Mouse (Mus musculus) liver, embryonic 16.5 days (tissue): ENCODE measurements at regions not wholly inside any gene's neighbourhood (a gene's known extent, or its start where the extent isn't known, plus 50 kb on each side); places are given as distances from the start of the nearest gene placed in this dataset.

ENCODE experiments used
- ATAC-seq: fragments of 200-750 bp; cut with Nextera tagmentation; 2 replicates; pipeline ENCODE4 v1.8.0; 2017; ENCODE audit warnings: low read depth, mild to moderate bottlenecking, moderate number of reproducible peaks, moderate library complexity
- H3K27ac ChIP-seq: fragments of 300-500 bp; sonication (generic); 2 replicates; pipeline ENCODE4 v1.5.1; 2014; ENCODE audit warnings: mild to moderate bottlenecking, low read length
- H3K27me3 ChIP-seq: fragments of 300-500 bp; sonication (generic); 2 replicates; pipeline ENCODE4 v1.6.1; 2014; ENCODE audit warnings: low read depth, low read length, mixed read lengths; ENCODE audit not compliant: control insufficient read depth, insufficient read depth
- H3K36me3 ChIP-seq: fragments of 300-500 bp; sonication (generic); 2 replicates; pipeline ENCODE4 v1.6.1; 2014; ENCODE audit warnings: mild to moderate bottlenecking; ENCODE audit not compliant: control insufficient read depth, insufficient read depth
- H3K4me1 ChIP-seq: fragments of 300-500 bp; sonication (generic); 2 replicates; pipeline ENCODE4 v1.6.1; 2014; ENCODE audit warnings: low read depth, low read length, mixed read lengths; ENCODE audit not compliant: control insufficient read depth
- H3K4me2 ChIP-seq: fragments of 300-500 bp; sonication (generic); 2 replicates; pipeline ENCODE4 v1.6.1; 2014; ENCODE audit warnings: low read depth, low read length, mixed read lengths
- H3K4me3 ChIP-seq: fragments of 300-500 bp; sonication (generic); 2 replicates; pipeline ENCODE4 v1.5.1; 2014; ENCODE audit warnings: low read depth, mild to moderate bottlenecking, low read length
- H3K9ac ChIP-seq: fragments of 300-500 bp; sonication (generic); 2 replicates; pipeline ENCODE4 v1.6.1; 2014; ENCODE audit warnings: low read depth, low read length
- H3K9me3 ChIP-seq: fragments of 300-500 bp; sonication (generic); replicated peaks from 2 replicates; pipeline ENCODE4 v1.6.1; 2016; ENCODE audit warnings: low read length; ENCODE audit not compliant: control insufficient read depth
- WGBS: fragments of 180-500 bp; shearing (Covaris S2); extraction: QIAGEN DNeasy Blood & Tissue Kit; methylation state at CpG from one replicate; pipeline ENCODE4 v1.1.7; 2014; ENCODE audit not compliant: insufficient replicate concordance; 5-methylcytosine and 5-hydroxymethylcytosine counted together

DNA sequence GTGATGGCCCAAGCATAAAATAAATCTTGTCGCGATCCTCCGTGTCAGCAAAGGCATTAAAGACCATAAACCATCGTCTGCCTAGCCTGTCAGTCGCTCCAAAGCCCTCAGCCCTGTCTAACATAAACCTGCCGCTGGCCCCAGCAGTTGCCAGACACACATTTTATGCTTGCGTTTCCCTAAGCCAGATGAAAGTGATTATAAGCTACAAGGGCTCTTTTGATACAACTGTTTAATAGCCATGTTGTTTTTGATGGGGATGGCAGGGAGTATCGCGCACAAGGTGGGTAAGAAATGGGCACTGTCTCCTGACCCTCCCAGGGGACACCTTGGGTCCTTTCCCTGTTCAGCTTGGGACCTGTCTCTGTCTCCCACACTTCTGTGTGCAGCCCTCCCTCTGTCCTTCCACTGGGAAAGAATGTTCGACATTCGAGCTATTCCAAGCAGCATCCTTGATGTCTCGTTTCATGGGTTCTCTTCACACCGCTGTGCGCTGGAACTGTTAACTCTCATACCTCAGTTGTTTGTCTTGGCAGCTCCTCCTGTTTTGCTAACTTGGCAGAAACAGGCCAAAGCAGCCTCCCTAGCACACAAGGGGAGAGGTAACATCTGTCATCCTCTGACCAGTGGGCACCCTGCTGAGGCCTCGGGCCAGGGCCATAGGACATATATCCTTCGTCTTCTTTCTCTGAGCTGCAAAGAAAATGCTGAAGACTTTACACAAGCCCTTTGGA lies 180.2 kb upstream of the Gmds start:
- no peaks in the 10 kb centered on the region for H3K36me3 ChIP-seq
- H3K9ac ChIP-seq = no peak overlapping the region
- H3K27me3 ChIP-seq = no peaks in the 10 kb centered on the region
- no peaks in the 10 kb centered on the region for H3K4me1 ChIP-seq
- H3K9me3 ChIP-seq = no peaks in the 10 kb centered on the region
- H3K4me2 ChIP-seq = no peak overlapping the region
- ATAC-seq = no peak
- H3K4me3 ChIP-seq = no peak overlapping the region
- WGBS = 57% methylated on average over 16 of the region's 16 CpGs
- H3K27ac ChIP-seq = no peak overlapping the region

DNA sequence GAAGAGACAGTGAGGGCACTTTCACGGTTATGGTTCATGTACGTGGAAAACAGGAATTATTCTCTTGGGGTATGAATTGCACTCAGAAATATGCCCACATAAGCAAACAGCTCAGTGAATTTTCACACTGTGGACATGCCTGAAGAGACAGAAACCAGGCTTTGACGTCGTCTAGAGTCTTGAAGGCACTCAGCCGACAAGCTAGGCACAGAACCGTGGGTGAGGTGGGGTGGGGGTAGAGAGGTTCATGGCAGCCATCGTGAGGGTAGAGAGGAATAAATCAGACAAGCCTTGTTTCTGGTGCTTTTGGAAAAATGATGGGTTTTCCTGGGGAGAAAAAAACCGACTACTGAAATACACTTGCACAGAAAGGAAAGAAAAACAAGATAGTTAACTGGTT lies 179.0 kb upstream of the Gmds start:
- Histone ChIP-seq H3K36me3 (no peaks in the 10 kb centered on the region), H3K4me2 (no peak overlapping the region), H3K4me3 (no peak overlapping the region), H3K27ac (no peak overlapping the region), H3K9ac (no peak overlapping the region), H3K27me3 (no peaks in the 10 kb centered on the region), H3K9me3 (no peaks in the 10 kb centered on the region), H3K4me1 (no peaks in the 10 kb centered on the region)
- ATAC-seq = no peak
- 53% methylated on average over 8 of the region's 8 CpGs for WGBS

DNA sequence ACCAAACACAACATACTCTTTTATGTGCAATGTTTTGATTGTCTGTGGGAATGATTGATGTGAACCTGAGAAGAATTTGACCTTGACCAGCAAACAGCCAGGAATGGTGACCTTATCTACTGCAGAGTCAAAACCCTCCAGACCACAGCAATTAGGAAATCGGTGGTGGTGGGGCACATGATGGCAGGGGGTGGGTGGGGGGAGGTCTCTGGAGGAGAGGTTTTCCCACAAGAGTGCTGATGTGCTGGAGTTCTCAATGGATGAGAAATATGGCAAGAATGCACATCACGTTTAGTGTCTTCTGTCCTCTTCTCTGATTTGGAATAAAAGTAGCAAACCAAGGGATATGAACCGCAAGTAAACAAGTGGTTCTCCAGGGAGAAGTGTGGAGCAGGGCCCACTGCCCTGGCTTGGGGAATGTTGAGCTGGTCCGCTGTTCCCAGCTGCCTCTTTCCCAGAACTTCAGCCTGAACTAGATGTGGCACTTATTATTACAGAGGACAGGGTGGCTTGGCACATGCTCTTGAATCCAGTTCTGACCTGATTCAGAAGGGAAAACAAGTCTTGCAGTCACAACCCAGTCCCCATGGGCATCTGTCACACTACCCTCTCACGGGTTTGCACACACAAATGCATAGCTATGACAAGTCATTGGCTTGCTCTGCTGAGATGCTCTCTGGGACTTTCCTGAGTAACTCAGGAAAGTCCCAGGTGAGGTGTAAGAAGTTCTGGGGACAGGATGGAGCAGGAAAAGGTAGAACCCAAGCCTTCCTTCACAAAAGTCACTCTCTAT lies 170.9 kb upstream of the Gmds start:
- no peaks in the 10 kb centered on the region for H3K36me3 ChIP-seq
- ATAC-seq = no peak
- no peak overlapping the region for H3K27ac ChIP-seq
- H3K9ac ChIP-seq = no peak overlapping the region
- no peak overlapping the region for H3K4me3 ChIP-seq
- no peak overlapping the region for H3K4me2 ChIP-seq
- H3K9me3 ChIP-seq = no peaks in the 10 kb centered on the region
- no peaks in the 10 kb centered on the region for H3K27me3 ChIP-seq
- WGBS = 49% methylated on average over 5 of the region's 5 CpGs
- H3K4me1 ChIP-seq = no peaks in the 10 kb centered on the region; the same call in 1 of the 2 replicates

DNA sequence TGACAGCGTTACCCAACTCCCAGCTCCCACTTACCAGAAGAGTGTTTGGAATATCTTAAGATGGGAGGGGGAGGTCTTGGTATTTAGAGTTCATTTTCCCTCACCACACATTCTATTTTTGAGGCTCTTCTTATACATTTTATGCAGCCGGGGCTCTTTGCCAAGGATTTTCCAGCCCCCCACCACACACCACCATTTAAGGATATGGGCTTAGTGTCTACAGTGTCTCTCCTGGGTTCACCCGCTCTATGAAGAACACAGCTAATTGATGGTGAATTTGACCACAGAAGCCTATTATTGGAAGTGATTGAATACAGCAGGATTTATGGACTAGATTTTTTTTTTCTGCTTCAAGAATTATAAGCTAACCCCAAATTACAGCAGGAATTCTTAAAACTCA lies 169.9 kb upstream of the Gmds start:
- no peak overlapping the region for H3K27ac ChIP-seq
- no peak overlapping the region for H3K4me3 ChIP-seq
- ATAC-seq = no peak
- no peaks in the 10 kb centered on the region for H3K9me3 ChIP-seq
- WGBS = 61% methylated on average over 3 of the region's 3 CpGs
- no peaks in the 10 kb centered on the region for H3K27me3 ChIP-seq
- H3K9ac ChIP-seq = no peak overlapping the region
- H3K4me1 ChIP-seq = no peaks in the 10 kb centered on the region; the same call in 1 of the 2 replicates
- H3K4me2 ChIP-seq = no peak overlapping the region
- H3K36me3 ChIP-seq = no peaks in the 10 kb centered on the region

DNA sequence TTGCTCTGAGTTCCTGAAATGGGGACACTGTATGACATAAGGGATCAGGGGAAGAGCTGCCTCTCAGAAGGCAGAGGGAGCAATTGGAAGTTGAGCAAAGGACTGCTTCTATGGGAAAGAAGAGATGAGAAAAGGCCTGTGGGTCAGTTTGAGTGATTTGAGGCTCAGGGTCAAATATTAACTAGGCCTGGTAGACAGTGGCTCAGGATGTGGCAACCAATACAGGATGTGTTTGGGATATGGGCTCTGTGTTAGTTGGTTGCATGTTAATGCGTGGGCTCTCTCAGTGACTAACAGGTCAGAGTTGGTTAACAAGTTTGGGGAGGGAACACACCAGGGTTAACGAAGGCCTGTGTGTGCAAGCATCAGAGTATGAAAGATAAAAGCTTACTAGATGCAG lies 169.3 kb upstream of the Gmds start:
- peak; percentile 64 for ATAC-seq
- Histone ChIP-seq H3K4me2 (no peak overlapping the region), H3K27ac (no peak overlapping the region), H3K4me3 (no peak overlapping the region), H3K27me3 (no peaks in the 10 kb centered on the region), H3K9ac (no peak overlapping the region), H3K9me3 (no peaks in the 10 kb centered on the region), H3K36me3 (no peaks in the 10 kb centered on the region), H3K4me1 (no peaks in the 10 kb centered on the region; the same call in 1 of the 2 replicates)
- WGBS = 42% methylated on average over 2 of the region's 2 CpGs

DNA sequence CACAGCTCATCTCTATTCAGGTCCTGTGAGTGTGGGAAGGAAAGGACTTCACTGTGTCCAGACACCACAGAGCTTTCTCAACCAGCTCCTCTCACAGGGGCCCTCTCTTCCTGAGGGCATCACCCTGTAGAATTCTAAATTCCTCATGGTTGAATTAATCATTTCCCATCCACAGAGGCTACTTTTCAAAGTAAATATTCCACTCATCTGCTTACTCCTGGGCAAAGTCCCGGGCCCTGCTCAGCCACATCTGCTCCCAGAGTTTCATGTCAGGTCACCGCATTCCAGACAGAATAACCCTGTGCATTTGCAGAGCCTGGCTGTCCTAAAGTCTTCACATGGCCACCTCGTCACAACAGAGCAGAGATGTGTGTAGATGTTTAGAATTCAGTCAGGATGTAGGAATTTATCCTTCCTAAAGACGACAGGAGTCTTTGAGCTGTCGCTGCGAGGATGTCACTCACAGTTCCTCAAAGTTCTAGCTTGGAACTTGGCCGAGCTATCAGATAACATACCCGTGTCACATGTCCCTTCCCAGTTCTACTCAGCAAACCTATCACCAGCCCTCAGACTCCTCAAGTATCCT lies 159.8 kb upstream of the Gmds start:
- no peaks in the 10 kb centered on the region for H3K36me3 ChIP-seq
- peak; percentile 64 for ATAC-seq
- no peak overlapping the region for H3K4me2 ChIP-seq
- H3K4me1 ChIP-seq = no peaks in the 10 kb centered on the region
- no peak overlapping the region for H3K4me3 ChIP-seq
- H3K27ac ChIP-seq = no peak overlapping the region
- H3K9ac ChIP-seq = no peak overlapping the region
- no peaks in the 10 kb centered on the region for H3K9me3 ChIP-seq
- no peaks in the 10 kb centered on the region for H3K27me3 ChIP-seq
- 46% methylated on average over 8 of the region's 8 CpGs for WGBS

DNA sequence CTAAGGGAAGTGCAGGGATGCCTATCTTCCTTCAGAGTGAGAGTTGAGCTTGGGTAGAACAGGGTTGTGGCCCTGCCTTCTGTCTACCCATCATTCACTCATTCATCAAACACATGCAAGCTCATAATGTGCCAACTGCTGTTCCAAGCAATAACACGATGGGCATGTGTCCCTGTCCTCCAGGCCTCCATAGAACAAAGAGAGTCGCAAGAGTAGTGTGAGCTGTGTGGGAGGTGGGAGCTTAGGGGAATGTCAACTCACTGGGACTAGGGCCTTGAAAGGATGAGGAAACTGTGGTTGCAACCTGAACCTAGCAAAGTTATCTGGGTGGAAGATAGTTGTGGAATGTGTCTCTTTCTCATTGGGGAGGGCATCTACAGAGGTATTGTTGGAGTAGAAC lies 157.7 kb upstream of the Gmds start:
- Histone ChIP-seq H3K27me3 (no peaks in the 10 kb centered on the region), H3K9me3 (no peaks in the 10 kb centered on the region), H3K4me3 (no peak overlapping the region), H3K36me3 (no peaks in the 10 kb centered on the region), H3K4me1 (no peaks in the 10 kb centered on the region), H3K9ac (no peak overlapping the region), H3K4me2 (no peak overlapping the region), H3K27ac (no peak overlapping the region)
- ATAC-seq = no peak
- 79% methylated on average over 2 of the region's 2 CpGs for WGBS

DNA sequence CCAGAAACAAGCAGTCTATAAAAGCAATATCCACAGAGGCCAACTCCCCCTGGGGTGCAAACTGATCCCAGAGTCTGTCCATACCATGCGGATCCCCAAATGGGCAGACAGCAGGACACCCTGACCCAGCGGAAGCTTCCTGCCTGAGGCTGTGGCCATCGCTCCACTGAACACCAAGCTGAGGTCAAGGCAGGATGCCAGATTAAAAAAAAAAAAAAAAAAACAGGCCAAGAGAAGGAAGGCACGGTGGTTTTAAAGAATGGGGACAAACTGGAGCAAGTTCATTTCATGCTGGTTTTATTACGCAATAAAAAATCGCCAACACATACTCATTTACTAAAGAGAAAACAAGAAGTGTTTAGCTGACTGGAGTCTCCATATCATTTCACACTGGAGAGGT lies 156.5 kb upstream of the Gmds start:
- Histone ChIP-seq H3K27me3 (no peaks in the 10 kb centered on the region), H3K27ac (no peak overlapping the region), H3K9ac (no peak overlapping the region), H3K4me2 (no peak overlapping the region), H3K36me3 (no peaks in the 10 kb centered on the region), H3K9me3 (no peaks in the 10 kb centered on the region), H3K4me3 (no peak overlapping the region), H3K4me1 (no peaks in the 10 kb centered on the region)
- ATAC-seq = no peak
- 47% methylated on average over 6 of the region's 6 CpGs for WGBS

DNA sequence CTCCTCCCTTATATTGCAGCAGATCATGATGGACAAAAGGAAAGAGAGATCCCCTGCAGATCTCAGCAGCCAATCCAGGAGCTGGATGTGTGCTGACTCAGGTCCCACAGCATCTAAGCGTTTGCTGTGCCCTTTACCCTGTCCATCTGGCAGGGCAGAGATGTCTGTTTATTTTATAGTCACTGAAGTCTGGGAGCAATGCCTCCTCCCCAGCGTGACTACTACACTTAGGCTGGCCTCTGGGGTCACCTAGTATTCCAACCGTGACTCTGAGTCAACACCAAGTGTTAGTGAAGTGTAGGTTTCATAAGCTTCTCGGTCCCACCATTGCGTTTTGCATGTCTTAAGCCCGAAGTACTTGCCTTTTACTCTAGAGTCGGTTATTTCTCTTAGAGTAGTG lies 155.3 kb upstream of the Gmds start:
- no peaks in the 10 kb centered on the region for H3K9me3 ChIP-seq
- peak; percentile 61 for ATAC-seq
- H3K9ac ChIP-seq = no peak overlapping the region
- H3K36me3 ChIP-seq = no peaks in the 10 kb centered on the region
- H3K4me3 ChIP-seq = no peak overlapping the region
- H3K4me2 ChIP-seq = no peak overlapping the region
- H3K27ac ChIP-seq = no peak overlapping the region
- H3K4me1 ChIP-seq = no peaks in the 10 kb centered on the region
- WGBS = 49% methylated on average over 7 of the region's 7 CpGs
- H3K27me3 ChIP-seq = no peaks in the 10 kb centered on the region
